In genomic region chr16:11526104-11526786, GRCm38 (mm10) we compare ENCODE assay signal across 9 mouse cellular contexts.
DNase-seq lines count a peak whose midpoint lies in the region; ATAC-seq and TF ChIP-seq lines count a peak whose summit lies in the region.
"Had no signal": no experiment of that assay in that cellular context is flagged by ENCODE, and none has a peak within 500 bp of the region (broad histone marks: within the 10 kb centered on the region; RNA-seq: fewer than 3 reads in every experiment).

No protein-coding gene starts in this region.

- TF ChIP-seq EP300 in heart, postnatal 0 days (IDR thresholded peaks at IDR 0.05; ENCODE audit: low read depth), result no peak

- ATAC-seq in heart, postnatal 0 days (ENCODE audit: insufficient read depth, low read depth), result 0 out of 2 replicates have a peak, but pooled peaks have one; percentile 17
- peak; percentile 86 for ATAC-seq in liver, embryonic 13.5 days (ENCODE audit: low read depth)

- H3K36me3 ChIP-seq in heart, postnatal 0 days (replicated peaks; ENCODE audit: control insufficient read depth, insufficient read depth, low read length), result no peaks in the 10 kb centered on the region
- H3K36me3 ChIP-seq in liver, embryonic 13.5 days, result no peaks in the 10 kb centered on the region
- H3K36me3 ChIP-seq: stomach, embryonic 15.5 days had no signal

- no peak overlapping the region for H3K27ac ChIP-seq in heart, postnatal 0 days (ENCODE audit: low read depth)
- H3K27ac ChIP-seq in liver, embryonic 13.5 days, result peak overlapping the region; percentile 35; the same call in 1 of the 2 replicates
- H3K27ac ChIP-seq: stomach, embryonic 15.5 days had no signal

- H3K9me3 ChIP-seq in heart, postnatal 0 days (replicated peaks; ENCODE audit: control insufficient read depth, low read length), result no peaks in the 10 kb centered on the region
- no peaks in the 10 kb centered on the region for H3K9me3 ChIP-seq in liver, embryonic 13.5 days (replicated peaks)
- H3K9me3 ChIP-seq: stomach, embryonic 15.5 days had no signal

- H3K27me3 ChIP-seq in heart, postnatal 0 days (ENCODE audit: control insufficient read depth, insufficient read depth, low read length), result no peaks in the 10 kb centered on the region
- no peaks in the 10 kb centered on the region for H3K27me3 ChIP-seq in liver, embryonic 13.5 days
- H3K27me3 ChIP-seq: stomach, embryonic 15.5 days had no signal

- no peak overlapping the region for H3K4me3 ChIP-seq in heart, postnatal 0 days (ENCODE audit: low read depth, low read length)
- H3K4me3 ChIP-seq in liver, embryonic 13.5 days (replicated peaks), result no peak overlapping the region
- H3K4me3 ChIP-seq: stomach, embryonic 15.5 days had no signal

- intact Hi-C loops in heart, postnatal 25 days (cut with DNase I), result no loop called here

- DNase-seq in heart, postnatal 0 days (ENCODE audit: low spot score), result no peak
- no peak for DNase-seq in heart, postnatal 25 days (ENCODE audit: low spot score)
- peak; percentile 42 for DNase-seq in CD4-positive helper T cell, adult 2 months (ENCODE audit: low read depth, low spot score)
- DNase-seq in c-Kit-positive CD71-negative TER-119-negative erythroid progenitor cells, embryonic 14.5 days (ENCODE audit: low read depth), result peak; percentile 34
- peak; percentile 32 for DNase-seq in liver, embryonic 13.5 days
- no peak for DNase-seq in adrenal gland, adult 18-20 months (ENCODE audit: low spot score in 2 of 2)
- DNase-seq in ovary, postnatal 10 days (ENCODE audit: low spot score), result no peak
- DNase-seq in adrenal gland, postnatal 10 days, result no peak

- H3K4me1 ChIP-seq in heart, postnatal 0 days (ENCODE audit: control insufficient read depth, insufficient read depth), result peaks cover 15% of the 10 kb centered on the region; the same call in 1 of the 2 replicates
- H3K4me1 ChIP-seq in liver, embryonic 13.5 days (replicated peaks), result peaks cover 18% of the 10 kb centered on the region

- no peak overlapping the region for H3K9ac ChIP-seq in heart, postnatal 0 days (replicated peaks; ENCODE audit: low read depth, low read length)
- 0 out of 2 replicates have a peak overlapping the region, but pooled peaks have one; percentile 11 for H3K9ac ChIP-seq in liver, embryonic 13.5 days
- H3K9ac ChIP-seq: stomach, embryonic 15.5 days had no signal

- no peak overlapping the region for H3K4me2 ChIP-seq in heart, postnatal 0 days (ENCODE audit: low read depth, low read length)
- H3K4me2 ChIP-seq in liver, embryonic 13.5 days, result peak overlapping the region; percentile 22
- H3K4me2 ChIP-seq: stomach, embryonic 15.5 days had no signal

- TF ChIP-seq CTCF in heart, postnatal 0 days (IDR thresholded peaks at IDR 0.05; ENCODE audit: low read depth), result no peak

- WGBS in heart, postnatal 0 days, result 66% methylated on average over 10 of the region's 10 CpGs
- WGBS in liver, embryonic 13.5 days (ENCODE audit: insufficient replicate concordance), result 20% methylated on average over 10 of the region's 10 CpGs

Comparison
In these comparisons a context has a peak if more than half of its experiments do, and no peak if none do; other contexts are left out.
1. DNase-seq: peak in CD4-positive helper T cell, adult 2 months (single experiment), c-Kit-positive CD71-negative TER-119-negative erythroid progenitor cells, embryonic 14.5 days (single experiment) and liver, embryonic 13.5 days (single experiment); none in heart, postnatal 0 days (single experiment), heart, postnatal 25 days (single experiment), adrenal gland, adult 18-20 months (0 of 2), ovary, postnatal 10 days (single experiment) and adrenal gland, postnatal 10 days (single experiment).